Mouse (Mus musculus) myocyte (in vitro differentiated cells): Measurements from ENCODE around the gene Tiam2. TPM values are rescaled to one million over a fixed set of nuclear protein-coding genes. Genes with fewer than 3 reads are reported as not detected.

Source experiments
- H3K27me3 ChIP-seq: one replicate; pipeline ENCODE4 v1.6.1; 2011; ENCODE audit not compliant: control insufficient read depth, insufficient read depth, insufficient read length
- H3K36me3 ChIP-seq: one replicate; pipeline ENCODE4 v1.6.1; 2011; ENCODE audit not compliant: control insufficient read depth, insufficient read depth
- H3K4me2 ChIP-seq: one replicate; pipeline ENCODE4 v1.6.1; 2011; ENCODE audit warnings: low read depth, control low read depth
- H3K4me3 ChIP-seq: one replicate; pipeline ENCODE4 v1.5.1; 2011; ENCODE audit warnings: mild to moderate bottlenecking, control low read depth, moderate library complexity
- H3K79me2 ChIP-seq: one replicate; pipeline ENCODE4 v1.6.1; 2011; ENCODE audit not compliant: control insufficient read depth, insufficient read depth
- H3ac ChIP-seq: one replicate; pipeline ENCODE4 v1.6.1; 2011; ENCODE audit not compliant: control insufficient read depth, insufficient read length
- CEBPB ChIP-seq: IDR thresholded peaks from 2 replicates; pipeline ENCODE4 v1.6.1; 2011; ENCODE audit warnings: mild to moderate bottlenecking, moderate library complexity; ENCODE audit not compliant: poor library complexity, insufficient read depth, severe bottlenecking
- E2F4 ChIP-seq: IDR thresholded peaks from one replicate; pipeline ENCODE4 v1.6.1; 2011; ENCODE audit warnings: mild to moderate bottlenecking, control low read depth, moderate library complexity; ENCODE audit not compliant: insufficient read depth
- MAX ChIP-seq: IDR thresholded peaks from one replicate; pipeline ENCODE4 v1.6.1; 2011; ENCODE audit warnings: low read depth, mild to moderate bottlenecking, control low read depth
- MYOD1 ChIP-seq, 3 experiments: IDR thresholded peaks; one replicate each; pipeline ENCODE4 v1.6.1; 2011; ENCODE audit warnings: control low read depth in 2 of 3, low read depth in 2 of 3, mild to moderate bottlenecking in 2 of 3, moderate library complexity in 1 of 3; ENCODE audit not compliant: insufficient read length in 2 of 3, control insufficient read depth in 1 of 3
- MYOG ChIP-seq, 3 experiments: IDR thresholded peaks; one replicate each; pipeline ENCODE4 v1.6.1; 2011; ENCODE audit warnings: control low read depth in 2 of 3, low read depth in 2 of 3, mild to moderate bottlenecking in 2 of 3; ENCODE audit not compliant: insufficient read length in 2 of 3, control insufficient read depth in 1 of 3, insufficient read depth in 1 of 3
- POLR2A ChIP-seq: IDR thresholded peaks from one replicate; pipeline ENCODE4 v1.6.1; 2011; ENCODE audit warnings: low read depth, mild to moderate bottlenecking, control low read depth, moderate library complexity; ENCODE audit not compliant: insufficient read length
- POLR2AphosphoS2 ChIP-seq: IDR thresholded peaks from one replicate; pipeline ENCODE4 v1.6.1; 2011; ENCODE audit warnings: low read depth, control low read depth; ENCODE audit not compliant: insufficient read length
- REST ChIP-seq: IDR thresholded peaks from one replicate; pipeline ENCODE4 v1.6.1; 2011; ENCODE audit warnings: mild to moderate bottlenecking, control low read depth, moderate library complexity; ENCODE audit not compliant: insufficient read depth, insufficient read length
- SRF ChIP-seq: IDR thresholded peaks from one replicate; pipeline ENCODE4 v1.6.1; 2011; ENCODE audit warnings: low read depth; ENCODE audit not compliant: control insufficient read depth, insufficient read length
- TCF12 ChIP-seq: IDR thresholded peaks from one replicate; pipeline ENCODE4 v1.6.1; 2011; ENCODE audit warnings: mild to moderate bottlenecking, control low read depth; ENCODE audit not compliant: poor library complexity, insufficient read depth, severe bottlenecking
- TCF3 ChIP-seq: IDR thresholded peaks from one replicate; pipeline ENCODE4 v1.6.1; 2011; ENCODE audit warnings: low read depth, control low read depth; ENCODE audit not compliant: insufficient read length
- USF1 ChIP-seq: IDR thresholded peaks from one replicate; pipeline ENCODE4 v1.6.1; 2011; ENCODE audit warnings: low read depth, mild to moderate bottlenecking, control low read depth, moderate library complexity
- polyA plus RNA-seq: library from polyadenylated mRNA; unstranded; fragments of >200 nt; fragmentation: generic; extraction: Trizol; gene quantifications from one replicate; pipeline ENCODE4 v1.2.1, GENCODE M21; 2012; ENCODE audit warnings: missing spikeins

Gene Tiam2
- polyA plus RNA-seq, 1 experiment = 7.8 TPM

- Histone ChIP-seq H3K79me2 (no peaks in the 10 kb centered on the region), H3ac (no peak overlapping the region), H3K27me3 (no peaks in the 10 kb centered on the region), H3K4me3 (no peak overlapping the region), H3K36me3 (peaks cover 14% of the 10 kb centered on the region), H3K4me2 (no peak overlapping the region)
- TF ChIP-seq TCF12 (no peak), MAX (no peak), USF1 (no peak), CEBPB (no peak), SRF (no peak), MYOD1 (IDR thresholded peaks at IDR 0.05; ENCODE audit: control insufficient read depth in 1 of 3, insufficient read length in 2 of 3, low read depth in 2 of 3) (no peak), E2F4 (no peak), POLR2AphosphoS2 (no peak), POLR2A (no peak), REST (no peak)
Observed at GRCm38 (mm10) chr17:3432590-3433498, 106.5 kb downstream of the Tiam2 start.

- H3K4me3 ChIP-seq = no peak overlapping the region
Observed at GRCm38 (mm10) chr17:3433521-3434271, 107.3 kb downstream of the Tiam2 start.

GRCm38 (mm10) chr17:3435299-3435698, 108.9 kb downstream of the Tiam2 start:
- H3K27me3 ChIP-seq = no peaks in the 10 kb centered on the region
- no peak overlapping the region for H3ac ChIP-seq
- no peaks in the 10 kb centered on the region for H3K36me3 ChIP-seq
- H3K79me2 ChIP-seq = no peaks in the 10 kb centered on the region
- TF ChIP-seq TCF3 = no peak
- no peak for TF ChIP-seq REST
- TF ChIP-seq USF1 = no peak
- TF ChIP-seq CEBPB = no peak
- no peak for TF ChIP-seq E2F4
- no peak for TF ChIP-seq MAX
- no peak for TF ChIP-seq MYOG (IDR thresholded peaks at IDR 0.05; ENCODE audit: control insufficient read depth in 1 of 3, insufficient read depth in 1 of 3, insufficient read length in 2 of 3, low read depth in 2 of 3)
- TF ChIP-seq TCF12 = no peak
- no peak for TF ChIP-seq MYOD1 (IDR thresholded peaks at IDR 0.05; ENCODE audit: control insufficient read depth in 1 of 3, insufficient read length in 2 of 3, low read depth in 2 of 3)
- no peak for TF ChIP-seq POLR2AphosphoS2
- no peak for TF ChIP-seq POLR2A
- no peak for TF ChIP-seq SRF
- H3K4me3 ChIP-seq = no peak overlapping the region
- H3K4me2 ChIP-seq = no peak overlapping the region

More at GRCm38 (mm10) chr17:3433521-3434271, 107.3 kb downstream of the Tiam2 start:
- Histone ChIP-seq H3K79me2 (no peaks in the 10 kb centered on the region), H3K27me3 (no peaks in the 10 kb centered on the region), H3ac (no peak overlapping the region), H3K4me2 (no peak overlapping the region), H3K36me3 (peaks cover 12% of the 10 kb centered on the region)
- TF ChIP-seq USF1 (no peak), MAX (no peak), SRF (no peak), TCF3 (no peak), E2F4 (no peak), MYOG (IDR thresholded peaks at IDR 0.05; ENCODE audit: control insufficient read depth in 1 of 3, insufficient read depth in 1 of 3, insufficient read length in 2 of 3, low read depth in 2 of 3) (no peak), REST (no peak), MYOD1 (IDR thresholded peaks at IDR 0.05; ENCODE audit: control insufficient read depth in 1 of 3, insufficient read length in 2 of 3, low read depth in 2 of 3) (no peak)

GRCm38 (mm10) chr17:3436841-3437515, 110.6 kb downstream of the Tiam2 start:
- no peak overlapping the region for H3K4me2 ChIP-seq
- no peak overlapping the region for H3K4me3 ChIP-seq
- TF ChIP-seq USF1 = no peak
- TF ChIP-seq SRF = no peak
- no peak for TF ChIP-seq POLR2AphosphoS2
- no peak for TF ChIP-seq POLR2A
- TF ChIP-seq MYOG (IDR thresholded peaks at IDR 0.05; ENCODE audit: control insufficient read depth in 1 of 3, insufficient read depth in 1 of 3, insufficient read length in 2 of 3, low read depth in 2 of 3) = no peak
- no peak for TF ChIP-seq TCF3
- no peak for TF ChIP-seq CEBPB
- TF ChIP-seq TCF12 = no peak
- no peak for TF ChIP-seq E2F4
- TF ChIP-seq MAX = no peak
- no peak for TF ChIP-seq REST
- no peak for TF ChIP-seq MYOD1 (IDR thresholded peaks at IDR 0.05; ENCODE audit: control insufficient read depth in 1 of 3, insufficient read length in 2 of 3, low read depth in 2 of 3)
- H3K79me2 ChIP-seq = no peaks in the 10 kb centered on the region
- H3K27me3 ChIP-seq = no peaks in the 10 kb centered on the region
- no peak overlapping the region for H3ac ChIP-seq
- H3K36me3 ChIP-seq = no peaks in the 10 kb centered on the region
